Comparison of ENCODE assay signal across 8 mouse cellular contexts in the genomic region with DNA sequence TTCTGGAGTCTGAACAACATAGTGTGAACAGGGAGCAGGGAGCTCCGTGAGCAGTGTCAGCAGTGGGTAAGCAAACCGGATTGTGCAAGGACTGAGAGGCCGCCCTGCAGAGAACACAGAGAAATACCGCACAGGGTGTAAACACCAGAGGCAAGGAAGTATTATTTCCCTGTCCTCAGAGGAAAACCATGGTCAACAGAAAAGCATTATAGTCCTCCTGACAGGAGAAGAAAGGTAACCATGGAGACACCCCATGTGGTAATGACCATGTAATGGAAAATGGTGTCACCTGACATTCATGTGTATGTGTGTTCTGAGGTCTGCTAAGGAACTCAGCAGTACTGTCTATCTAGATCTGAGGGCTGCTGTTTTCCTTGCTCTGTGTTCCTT. TPM values are rescaled to one million over a fixed set of nuclear protein-coding genes. Genes with fewer than 3 reads are reported as not detected.
DNase-seq lines count a peak whose midpoint lies in the region; ATAC-seq and TF ChIP-seq lines count a peak whose summit lies in the region.

No protein-coding gene starts in this region.

- H3K27ac ChIP-seq in stomach, postnatal 0 days (replicated peaks): peak overlapping the region; percentile 88

- no peak overlapping the region for H3K4me3 ChIP-seq in stomach, postnatal 0 days (ENCODE audit: low read depth, low read length)

- peak; percentile 5 to 60 for DNase-seq in left cerebral cortex, postnatal 14 days (ENCODE audit: low spot score in 2 of 2)
- no peak for DNase-seq in left cerebral cortex, adult 11 months (ENCODE audit: low spot score)
- peak; percentile 44 for DNase-seq in adipocyte (ENCODE audit: low spot score)
- DNase-seq in forelimb bud, embryonic 11.5 days (ENCODE audit: low read depth, low spot score): peak; percentile 53
- peak; percentile 52 for DNase-seq in kidney, adult 9 months
- peak; percentile 75 for DNase-seq in stomach, postnatal 0 days (ENCODE audit: low spot score)
- DNase-seq in urinary bladder, postnatal 10 days (ENCODE audit: low spot score): no peak

- TF ChIP-seq CTCF in stomach, postnatal 0 days (IDR thresholded peaks at IDR 0.05; ENCODE audit: low read depth): no peak

- H3K36me3 ChIP-seq in stomach, postnatal 0 days (ENCODE audit: control insufficient read depth, insufficient read depth, low read length): no peaks in the 10 kb centered on the region

- ATAC-seq in megakaryocyte progenitor cell, adult 5-6 weeks (replicated peaks; ENCODE audit: poor library complexity): peak; percentile 76
- peak; percentile 96 for ATAC-seq in stomach, postnatal 0 days (ENCODE audit: low FRiP score, low TSS enrichment)

- no peak overlapping the region for H3K9ac ChIP-seq in stomach, postnatal 0 days (ENCODE audit: low read length)

- TF ChIP-seq EP300 in stomach, postnatal 0 days (optimal IDR thresholded peaks at IDR 0.05): no peak

- H3K4me1 ChIP-seq in stomach, postnatal 0 days (replicated peaks; ENCODE audit: control insufficient read depth, insufficient read depth): 0 out of 2 replicates have a peak, but pooled peaks cover 2% of the 10 kb centered on the region

- H3K4me2 ChIP-seq in stomach, postnatal 0 days (replicated peaks; ENCODE audit: low read depth): no peak overlapping the region

- no peaks in the 10 kb centered on the region for H3K9me3 ChIP-seq in stomach, postnatal 0 days (ENCODE audit: control insufficient read depth, low read length)

- 34% methylated on average over 4 of the region's 4 CpGs for WGBS in stomach, postnatal 0 days

- H3K27me3 ChIP-seq in stomach, postnatal 0 days (ENCODE audit: control insufficient read depth, insufficient read depth, low read length): no peaks in the 10 kb centered on the region

- intact Hi-C loops in left cerebral cortex, postnatal 14 days (cut with DNase I): no loop called here

RNA-seq across cellular contexts. Expression of a gene that starts 36.4 kb away (rescaled TPM):
- 10 to 100 TPM; 83.8 to 88.8 TPM for total RNA-seq in left cerebral cortex, postnatal 14 days (2021)
- 50.5 and 58.2 TPM in 2 replicates for total RNA-seq in megakaryocyte progenitor cell, adult 5-6 weeks (2015)
- total RNA-seq in megakaryocyte progenitor cell, adult 5-6 weeks (2017): 83.8 and 108 TPM in 2 replicates
- 24.7 and 25.2 TPM in 2 replicates for polyA plus RNA-seq in stomach, postnatal 0 days (2015; fragmentation: Nextera tagmentation; extraction: Ambion mirVana)

Comparison
In these comparisons a context has a peak if more than half of its experiments do, and no peak if none do; other contexts are left out.
1. DNase-seq: peak in left cerebral cortex, postnatal 14 days (2 of 2), adipocyte (single experiment), forelimb bud, embryonic 11.5 days (single experiment), kidney, adult 9 months (single experiment) and stomach, postnatal 0 days (single experiment); none in left cerebral cortex, adult 11 months (single experiment) and urinary bladder, postnatal 10 days (single experiment).